Mouse (Mus musculus) heart, adult 2 months (tissue): ENCODE measurements at regions not wholly inside any gene's neighbourhood (a gene's known extent, or its start where the extent isn't known, plus 50 kb on each side); places are given as distances from the start of the nearest gene placed in this dataset.

Source experiments
- DNase-seq, 2 experiments: peaks; one replicate each; pipeline ENCODE4 v3.0.0; 2021
- H3K27ac ChIP-seq: fragments of 200-600 bp; 2 replicates; pipeline ENCODE4 v1.8.1; 2022
- H3K27me3 ChIP-seq: fragments of 200-500 bp; 2 replicates; pipeline ENCODE4 v1.6.1; 2012; ENCODE audit warnings: mild to moderate bottlenecking, low read length, inconsistent platforms, mixed read lengths; ENCODE audit not compliant: control insufficient read depth, insufficient read depth
- H3K36me3 ChIP-seq: fragments of 200-500 bp; 2 replicates; pipeline ENCODE4 v1.6.1; 2012; ENCODE audit warnings: low read length, inconsistent platforms; ENCODE audit not compliant: control insufficient read depth, insufficient read depth
- H3K4me1 ChIP-seq: fragments of 200-500 bp; 2 replicates; pipeline ENCODE4 v1.6.1; 2011; ENCODE audit warnings: low read length; ENCODE audit not compliant: control insufficient read depth, insufficient read depth
- H3K4me3 ChIP-seq: fragments of 200-600 bp; 2 replicates; pipeline ENCODE4 v1.8.1; 2022
- H3K79me2 ChIP-seq: fragments of 200-500 bp; replicated peaks from 2 replicates; pipeline ENCODE4 v1.6.1; 2012; ENCODE audit warnings: mild to moderate bottlenecking, inconsistent platforms, low read length, moderate library complexity, mixed read lengths; ENCODE audit not compliant: control insufficient read depth, insufficient read depth
- H3K9ac ChIP-seq: fragments of 200-500 bp; 2 replicates; pipeline ENCODE4 v1.6.1; 2012; ENCODE audit warnings: low read depth, mild to moderate bottlenecking, control low read depth, inconsistent platforms, low read length, mixed read lengths
- CTCF ChIP-seq: fragments of 200-600 bp; IDR thresholded peaks from 2 replicates; pipeline ENCODE4 v1.8.1; 2022; ENCODE audit warnings: antibody characterized with exemption, mild to moderate bottlenecking, moderate library complexity
- EP300 ChIP-seq: fragments of 200-500 bp; IDR thresholded peaks from 2 replicates; pipeline ENCODE4 v1.6.1; 2011; ENCODE audit warnings: low read depth, low read length, control low read depth; ENCODE audit not compliant: insufficient read depth
- POLR2A ChIP-seq: fragments of 200-500 bp; IDR thresholded peaks from 2 replicates; pipeline ENCODE4 v1.6.1; 2011; ENCODE audit warnings: mild to moderate bottlenecking, low read depth, low read length, control low read depth; ENCODE audit not compliant: insufficient read depth
- WGBS: fragments of 180-500 bp; shearing (Covaris S2); methylation state at CpG from one replicate; pipeline ENCODE4 v1.1.7; 2018; 5-methylcytosine and 5-hydroxymethylcytosine counted together
- intact Hi-C: fragments of 180-260 bp; cut with DNase I; formaldehyde crosslinking; loops from one replicate; pipeline ENCODE4 v1.15.1; 2025

- 51% methylated on average over 2 of the region's 2 CpGs for WGBS
- no peak for TF ChIP-seq POLR2A
- no peak for TF ChIP-seq CTCF
- no peak for TF ChIP-seq EP300
Measured at GRCm38 (mm10) chr4:31293752-31294151, 670.1 kb upstream of the Map3k7 start.

GRCm38 (mm10) chr4:31297848-31298247 lies 666.0 kb upstream of the Map3k7 start:
- no peaks in the 10 kb centered on the region for H3K4me1 ChIP-seq
- 73% methylated on average over 3 of the region's 3 CpGs for WGBS
- no peak overlapping the region for H3K27ac ChIP-seq
- H3K27me3 ChIP-seq = no peaks in the 10 kb centered on the region
- TF ChIP-seq POLR2A (no peak), EP300 (no peak), CTCF (no peak)
- H3K4me3 ChIP-seq = no peak overlapping the region
- no peak overlapping the region for H3K9ac ChIP-seq
- intact Hi-C loops = no loop called here
- H3K79me2 ChIP-seq = no peaks in the 10 kb centered on the region
- no peaks in the 10 kb centered on the region for H3K36me3 ChIP-seq
- no peak for DNase-seq

More at GRCm38 (mm10) chr4:31293752-31294151, 670.1 kb upstream of the Map3k7 start:
- H3K36me3 ChIP-seq = no peaks in the 10 kb centered on the region
- no peak overlapping the region for H3K4me3 ChIP-seq
- no peaks in the 10 kb centered on the region for H3K4me1 ChIP-seq
- no peak overlapping the region for H3K27ac ChIP-seq
- no peak for DNase-seq
- no peaks in the 10 kb centered on the region for H3K27me3 ChIP-seq
- H3K79me2 ChIP-seq = no peaks in the 10 kb centered on the region
- no peak overlapping the region for H3K9ac ChIP-seq
- intact Hi-C loops = no loop called here

DNA sequence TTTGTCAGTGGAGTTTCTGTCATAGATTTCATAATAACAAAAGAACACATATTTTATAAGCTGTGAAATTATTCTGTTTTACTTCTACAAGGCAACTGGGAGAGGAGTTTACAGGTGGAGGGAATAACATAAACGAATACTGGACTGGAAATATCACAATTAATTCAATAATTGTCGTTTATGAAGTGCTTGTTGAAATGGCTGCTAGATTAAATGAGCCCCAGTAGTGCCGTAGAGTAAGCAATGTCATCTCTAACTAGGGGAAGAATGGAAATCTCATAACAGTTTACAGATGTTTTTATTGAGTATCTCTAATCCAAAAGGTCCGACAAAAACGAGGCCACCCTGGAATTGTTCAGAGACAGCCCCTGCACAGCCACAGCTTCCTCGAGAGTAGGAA lies 644.6 kb upstream of the Map3k7 start:
- Histone ChIP-seq H3K27me3 (no peaks in the 10 kb centered on the region), H3K27ac (no peak overlapping the region), H3K36me3 (no peaks in the 10 kb centered on the region), H3K4me1 (no peaks in the 10 kb centered on the region), H3K9ac (no peak overlapping the region), H3K4me3 (no peak overlapping the region), H3K79me2 (no peaks in the 10 kb centered on the region)
- DNase-seq = no peak
- TF ChIP-seq CTCF = no peak
- no peak for TF ChIP-seq EP300
- no peak for TF ChIP-seq POLR2A
- intact Hi-C loops = no loop called here
- 43% methylated on average over 6 of the region's 6 CpGs for WGBS

DNA sequence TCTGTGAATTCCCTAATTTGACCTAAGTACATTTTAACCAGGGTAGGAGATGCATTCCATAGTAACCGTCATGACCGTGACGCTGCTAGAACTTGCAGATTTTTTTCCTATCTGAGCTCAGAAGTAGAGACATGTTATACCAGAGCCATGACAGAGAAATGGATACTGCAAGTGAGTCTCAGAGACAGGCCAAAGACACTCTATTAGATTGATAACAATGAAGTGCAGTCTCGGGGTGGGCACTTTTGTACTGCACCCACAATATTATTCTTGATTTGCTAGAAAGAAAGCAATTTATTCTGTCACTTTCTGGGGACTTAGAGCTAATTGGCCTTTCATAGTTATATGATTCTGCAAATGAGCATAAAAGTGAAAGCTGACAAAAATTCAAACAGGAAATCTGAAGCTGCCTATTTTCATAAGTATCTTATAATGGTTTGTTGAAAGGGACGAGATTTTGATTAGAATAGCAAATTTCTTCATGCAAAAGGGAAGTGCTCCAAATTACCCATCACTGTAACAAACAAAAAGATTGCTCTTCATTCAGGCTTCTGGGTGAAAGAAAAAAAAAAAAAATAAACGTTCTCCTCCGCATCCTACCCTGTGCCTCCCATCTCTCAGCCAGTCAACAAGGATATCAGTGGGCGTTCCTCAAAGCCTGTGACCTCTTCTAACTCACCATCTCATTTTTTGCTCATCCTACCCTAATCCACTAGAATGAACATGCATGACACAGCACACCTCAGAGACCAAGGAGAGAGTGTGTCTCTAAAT lies 643.0 kb upstream of the Map3k7 start:
- intact Hi-C loops = no loop called here
- Histone ChIP-seq H3K4me1 (no peaks in the 10 kb centered on the region), H3K79me2 (no peaks in the 10 kb centered on the region), H3K4me3 (no peak overlapping the region), H3K27ac (no peak overlapping the region), H3K27me3 (no peaks in the 10 kb centered on the region), H3K9ac (no peak overlapping the region), H3K36me3 (no peaks in the 10 kb centered on the region)
- DNase-seq = no peak
- TF ChIP-seq EP300 (no peak), POLR2A (no peak), CTCF (no peak)
- 73% methylated on average over 8 of the region's 8 CpGs for WGBS

DNA sequence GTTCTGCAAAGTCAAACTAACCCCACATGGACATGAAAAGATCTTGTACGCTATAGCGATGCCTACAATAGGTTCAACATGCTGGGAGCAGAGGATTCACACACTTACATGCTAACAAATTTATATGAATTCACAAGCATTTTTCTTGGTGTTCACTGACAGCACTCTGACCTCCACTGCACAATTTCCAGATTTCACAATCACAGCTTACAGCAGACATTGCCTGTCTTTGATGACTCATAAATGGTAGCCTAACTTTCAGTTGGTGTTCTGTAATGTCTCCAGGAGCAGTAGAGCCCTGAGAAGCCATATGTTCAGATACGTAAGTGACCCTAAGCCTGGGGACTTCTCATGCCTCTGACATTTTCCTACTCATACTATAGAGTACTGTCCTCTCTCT lies 640.1 kb upstream of the Map3k7 start:
- Histone ChIP-seq H3K27ac (no peak overlapping the region), H3K9ac (no peak overlapping the region), H3K4me3 (no peak overlapping the region), H3K27me3 (no peaks in the 10 kb centered on the region), H3K4me1 (no peaks in the 10 kb centered on the region), H3K79me2 (no peaks in the 10 kb centered on the region), H3K36me3 (no peaks in the 10 kb centered on the region)
- WGBS = 92% methylated on average over 3 of the region's 3 CpGs
- intact Hi-C loops = no loop called here
- DNase-seq = no peak
- TF ChIP-seq POLR2A (no peak), EP300 (no peak), CTCF (no peak)

DNA sequence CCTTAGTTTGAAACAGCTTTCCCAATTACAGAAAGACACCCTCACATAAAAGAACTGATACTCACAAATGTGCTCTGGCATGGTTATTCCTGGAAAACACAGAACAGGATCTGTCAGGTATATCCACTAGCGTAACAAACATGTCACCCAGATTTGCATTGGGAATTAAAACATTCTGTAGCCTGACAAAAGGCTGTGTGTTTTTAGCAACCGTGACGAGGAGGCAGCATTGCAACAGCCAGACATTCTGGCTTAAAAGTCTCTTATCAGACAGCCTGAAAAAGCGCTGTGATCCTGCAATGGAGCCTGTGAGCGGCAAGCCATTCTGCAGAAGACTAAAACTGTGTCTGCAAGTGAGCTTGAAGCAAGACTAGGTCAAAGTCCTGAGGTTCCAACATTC lies 635.1 kb upstream of the Map3k7 start:
- Histone ChIP-seq H3K79me2 (no peaks in the 10 kb centered on the region), H3K4me3 (no peak overlapping the region), H3K27me3 (no peaks in the 10 kb centered on the region), H3K9ac (no peak overlapping the region), H3K36me3 (no peaks in the 10 kb centered on the region), H3K27ac (no peak overlapping the region), H3K4me1 (no peaks in the 10 kb centered on the region)
- TF ChIP-seq CTCF (no peak), EP300 (no peak), POLR2A (no peak)
- WGBS = 39% methylated on average over 5 of the region's 5 CpGs
- intact Hi-C loops = no loop called here
- no peak for DNase-seq
